Mouse (Mus musculus): ENCODE data around the gene Chid1. TPM values are rescaled to one million over a fixed set of nuclear protein-coding genes. Genes with fewer than 3 reads are reported as not detected.

Gene Chid1
- polyA plus RNA-seq, 1 experiment, result 37.9 TPM

GRCm38 (mm10) chr7:141468164-141468521, 71.5 kb downstream of the Chid1 start:
- Histone ChIP-seq H3K27me3 (ENCODE audit: control insufficient read depth, insufficient read depth, low read length) (no peaks in the 10 kb centered on the region), H3K4me1 (ENCODE audit: control insufficient read depth, insufficient read depth, low read length) (peaks cover 20% of the 10 kb centered on the region), H3K27ac (ENCODE audit: insufficient read depth, low read length) (no peak overlapping the region; the same call in 1 of the 2 replicates), H3K4me3 (replicated peaks; ENCODE audit: insufficient read depth, low read depth, low read length) (peak overlapping the region; percentile 88)
- TF ChIP-seq POLR2A (IDR thresholded peaks at IDR 0.05; ENCODE audit: borderline replicate concordance, insufficient read depth, low read length) (no peak), CTCF (IDR thresholded peaks at IDR 0.05; ENCODE audit: borderline replicate concordance, insufficient read depth, low read depth, low read length) (no peak)
- no peak for DNase-seq
- 60% methylated on average over 5 of the region's 5 CpGs for WGBS

GRCm38 (mm10) chr7:141467230-141468030, 72.2 kb downstream of the Chid1 start, which contains the start of gene Cd151:
TSS of gene Cd151 (plus strand) at chr7:141467392.
- 3% methylated on average over 52 of the region's 52 CpGs for WGBS
- DNase-seq, result peak; percentile 73 to 74
- Histone ChIP-seq H3K4me3 (replicated peaks; ENCODE audit: insufficient read depth, low read depth, low read length) (peak within 1 kb of the TSS; percentile 88), H3K27me3 (ENCODE audit: control insufficient read depth, insufficient read depth, low read length) (no peaks in the 10 kb centered on the region), H3K4me1 (ENCODE audit: control insufficient read depth, insufficient read depth, low read length) (peaks cover 23% of the 10 kb centered on the region), H3K27ac (ENCODE audit: insufficient read depth, low read length) (no peak within 1 kb of the TSS; the same call in 1 of the 2 replicates)
- TF ChIP-seq POLR2A (IDR thresholded peaks at IDR 0.05; ENCODE audit: borderline replicate concordance, insufficient read depth, low read length), result peak; percentile 34; the same call in 1 of the 2 replicates
- TF ChIP-seq CTCF (IDR thresholded peaks at IDR 0.05; ENCODE audit: borderline replicate concordance, insufficient read depth, low read depth, low read length), result no peak

- no peak for TF ChIP-seq CTCF (IDR thresholded peaks at IDR 0.05; ENCODE audit: borderline replicate concordance, insufficient read depth, low read depth, low read length)
- peak overlapping the region; percentile 88 for H3K4me3 ChIP-seq (replicated peaks; ENCODE audit: insufficient read depth, low read depth, low read length)
- 39% methylated on average over 10 of the region's 10 CpGs for WGBS
- H3K27ac ChIP-seq (ENCODE audit: insufficient read depth, low read length), result no peak overlapping the region
- peaks cover 28% of the 10 kb centered on the region for H3K4me1 ChIP-seq (ENCODE audit: control insufficient read depth, insufficient read depth, low read length)
- H3K27me3 ChIP-seq (ENCODE audit: control insufficient read depth, insufficient read depth, low read length), result no peaks in the 10 kb centered on the region
- no peak for DNase-seq
Measured at GRCm38 (mm10) chr7:141466607-141467148, 73.0 kb downstream of the Chid1 start.

GRCm38 (mm10) chr7:141466045-141466394, 73.6 kb downstream of the Chid1 start:
- no peak for DNase-seq
- TF ChIP-seq CTCF (IDR thresholded peaks at IDR 0.05; ENCODE audit: borderline replicate concordance, insufficient read depth, low read depth, low read length) (no peak), POLR2A (IDR thresholded peaks at IDR 0.05; ENCODE audit: borderline replicate concordance, insufficient read depth, low read length) (no peak)
- no peaks in the 10 kb centered on the region for H3K27me3 ChIP-seq (ENCODE audit: control insufficient read depth, insufficient read depth, low read length)
- H3K4me1 ChIP-seq (ENCODE audit: control insufficient read depth, insufficient read depth, low read length), result peaks cover 28% of the 10 kb centered on the region
- H3K27ac ChIP-seq (ENCODE audit: insufficient read depth, low read length), result no peak overlapping the region
- no peak overlapping the region for H3K4me3 ChIP-seq (replicated peaks; ENCODE audit: insufficient read depth, low read depth, low read length)
- WGBS, result 83% methylated on average over 7 of the region's 7 CpGs

- Histone ChIP-seq H3K27ac (ENCODE audit: insufficient read depth, low read length) (no peak overlapping the region), H3K4me1 (ENCODE audit: control insufficient read depth, insufficient read depth, low read length) (peaks cover 33% of the 10 kb centered on the region), H3K27me3 (ENCODE audit: control insufficient read depth, insufficient read depth, low read length) (no peaks in the 10 kb centered on the region), H3K4me3 (replicated peaks; ENCODE audit: insufficient read depth, low read depth, low read length) (no peak overlapping the region)
- WGBS, result 51% methylated on average over 10 of the region's 10 CpGs
- DNase-seq, result no peak
- TF ChIP-seq POLR2A (IDR thresholded peaks at IDR 0.05; ENCODE audit: borderline replicate concordance, insufficient read depth, low read length) (no peak), CTCF (IDR thresholded peaks at IDR 0.05; ENCODE audit: borderline replicate concordance, insufficient read depth, low read depth, low read length) (no peak)
Measured at GRCm38 (mm10) chr7:141465388-141466044, 74.1 kb downstream of the Chid1 start.

- no peak overlapping the region for H3K27ac ChIP-seq (ENCODE audit: insufficient read depth, low read length)
- H3K4me1 ChIP-seq (ENCODE audit: control insufficient read depth, insufficient read depth, low read length), result peaks cover 41% of the 10 kb centered on the region
- TF ChIP-seq CTCF (IDR thresholded peaks at IDR 0.05; ENCODE audit: borderline replicate concordance, insufficient read depth, low read depth, low read length) (no peak), POLR2A (IDR thresholded peaks at IDR 0.05; ENCODE audit: borderline replicate concordance, insufficient read depth, low read length) (no peak)
- no peaks in the 10 kb centered on the region for H3K27me3 ChIP-seq (ENCODE audit: control insufficient read depth, insufficient read depth, low read length)
- no peak overlapping the region for H3K4me3 ChIP-seq (replicated peaks; ENCODE audit: insufficient read depth, low read depth, low read length)
- 33% methylated on average over 38 of the region's 38 CpGs for WGBS
- DNase-seq, result no peak
Measured at GRCm38 (mm10) chr7:141464603-141465201, 75.0 kb downstream of the Chid1 start.

- whole genome bisulfite sequencing, result 71% methylated on average over 12 of the region's 12 CpGs
- H3K27ac ChIP-seq (ENCODE audit: insufficient read depth, low read length), result no peak overlapping the region
- no peak overlapping the region for H3K4me3 ChIP-seq (replicated peaks; ENCODE audit: insufficient read depth, low read depth, low read length)
- no peaks in the 10 kb centered on the region for H3K27me3 ChIP-seq (ENCODE audit: control insufficient read depth, insufficient read depth, low read length)
- DNase-seq, result no peak
- peaks cover 44% of the 10 kb centered on the region for H3K4me1 ChIP-seq (ENCODE audit: control insufficient read depth, insufficient read depth, low read length)
- TF ChIP-seq CTCF (IDR thresholded peaks at IDR 0.05; ENCODE audit: borderline replicate concordance, insufficient read depth, low read depth, low read length) (no peak), POLR2A (IDR thresholded peaks at IDR 0.05; ENCODE audit: borderline replicate concordance, insufficient read depth, low read length) (no peak)
Measured at GRCm38 (mm10) chr7:141463824-141464602, 75.6 kb downstream of the Chid1 start.

All from cerebellum, adult 2 months (tissue).